Mouse (Mus musculus) liver, embryonic 13.5 days (tissue): ENCODE data around the gene Zfp825. TPM values are rescaled to one million over a fixed set of nuclear protein-coding genes. Genes with fewer than 3 reads are reported as not detected.
"Not testable (repeated sequence)": the region's sequence is repeated elsewhere in the genome, so short reads cannot be mapped to it uniquely, and the experiment has no call there.

Experiments
- ATAC-seq: fragments of 200-750 bp; cut with Nextera tagmentation; 2 replicates; pipeline ENCODE4 v1.8.0; 2017; ENCODE audit warnings: low read depth, mild to moderate bottlenecking, moderate number of reproducible peaks, moderate library complexity
- DNase-seq: peaks from one replicate; pipeline ENCODE4 v3.0.0; 2022
- H3K27ac ChIP-seq: fragments of 300-500 bp; sonication (generic); 2 replicates; pipeline ENCODE4 v1.5.1; 2015; ENCODE audit warnings: moderate library complexity, mild to moderate bottlenecking, inconsistent platforms
- H3K27me3 ChIP-seq: fragments of 300-500 bp; sonication (generic); 2 replicates; pipeline ENCODE4 v1.6.1; 2015; ENCODE audit warnings: mild to moderate bottlenecking, inconsistent platforms
- H3K36me3 ChIP-seq: fragments of 300-500 bp; sonication (generic); 2 replicates; pipeline ENCODE4 v1.6.1; 2015; ENCODE audit warnings: mild to moderate bottlenecking, inconsistent platforms
- H3K4me1 ChIP-seq: fragments of 300-500 bp; sonication (generic); replicated peaks from 2 replicates; pipeline ENCODE4 v1.6.1; 2015; ENCODE audit warnings: inconsistent platforms
- H3K4me2 ChIP-seq: fragments of 300-500 bp; sonication (generic); 2 replicates; pipeline ENCODE4 v1.6.1; 2015; ENCODE audit warnings: inconsistent platforms, mild to moderate bottlenecking, moderate library complexity
- H3K4me3 ChIP-seq: fragments of 300-500 bp; sonication (generic); replicated peaks from 2 replicates; pipeline ENCODE4 v1.5.1; 2015; ENCODE audit warnings: mild to moderate bottlenecking, inconsistent platforms
- H3K9ac ChIP-seq: fragments of 300-500 bp; sonication (generic); 2 replicates; pipeline ENCODE4 v1.6.1; 2015; ENCODE audit warnings: mild to moderate bottlenecking, inconsistent platforms
- H3K9me3 ChIP-seq: fragments of 300-500 bp; sonication (generic); replicated peaks from 2 replicates; pipeline ENCODE4 v1.6.1; 2016; ENCODE audit warnings: inconsistent platforms
- WGBS: fragments of 180-500 bp; shearing (Covaris S2); methylation state at CpG from one replicate; pipeline ENCODE4 v1.1.7; 2015; ENCODE audit not compliant: insufficient replicate concordance; 5-methylcytosine and 5-hydroxymethylcytosine counted together
- polyA plus RNA-seq: library from polyadenylated mRNA; unstranded; fragments of >200 nt; fragmentation: Nextera tagmentation; extraction: Ambion mirVana; gene quantifications from 2 replicates; pipeline ENCODE4 v1.2.1, GENCODE M21; 2015

Gene Zfp825
- polyA plus RNA-seq, 1 experiment from 2014 or later, result 10.8 TPM

- ATAC-seq, H3K9me3 ChIP-seq, H3K4me1 ChIP-seq, H3K4me2 ChIP-seq, H3K9ac ChIP-seq, H3K27me3 ChIP-seq, H3K36me3 ChIP-seq, DNase-seq, H3K27ac ChIP-seq, H3K4me3 ChIP-seq: not testable (repeated sequence)
- 53% methylated on average over 1 of the region's 1 CpGs for WGBS
Measured at GRCm38 (mm10) chr13:74499696-74500095, 5.9 kb upstream of the Zfp825 start.

- not testable (repeated sequence) for H3K4me1 ChIP-seq, ATAC-seq, H3K9me3 ChIP-seq, H3K4me2 ChIP-seq, DNase-seq, H3K27me3 ChIP-seq, H3K27ac ChIP-seq, H3K4me3 ChIP-seq, H3K9ac ChIP-seq
- WGBS, result 69% methylated on average over 3 of the region's 3 CpGs
- H3K36me3 ChIP-seq, result peaks cover 12% of the 10 kb centered on the region
Measured at GRCm38 (mm10) chr13:74484326-74484725, 9.5 kb downstream of the Zfp825 start.

GRCm38 (mm10) chr13:74471468-74471867, 22.3 kb downstream of the Zfp825 start:
- not testable (repeated sequence) for H3K4me1 ChIP-seq, H3K4me2 ChIP-seq, H3K4me3 ChIP-seq, H3K36me3 ChIP-seq, H3K27ac ChIP-seq, H3K27me3 ChIP-seq, ATAC-seq, DNase-seq, H3K9me3 ChIP-seq, H3K9ac ChIP-seq
- WGBS, result 54% methylated on average over 2 of the region's 2 CpGs

GRCm38 (mm10) chr13:74462699-74463385, 30.9 kb downstream of the Zfp825 start:
- no peaks in the 10 kb centered on the region for H3K9me3 ChIP-seq
- peak overlapping the region; percentile 88 for H3K4me2 ChIP-seq
- H3K4me1 ChIP-seq, result peaks cover 13% of the 10 kb centered on the region
- 0% methylated on average over 23 of the region's 23 CpGs for WGBS
- no peaks in the 10 kb centered on the region for H3K36me3 ChIP-seq
- H3K9ac ChIP-seq, result peak overlapping the region; percentile 74
- peak; percentile 79 for DNase-seq
- H3K27ac ChIP-seq, result peak overlapping the region; percentile 92
- peak overlapping the region; percentile 68 for H3K4me3 ChIP-seq
- ATAC-seq, result peak; percentile 99
- H3K27me3 ChIP-seq, result no peaks in the 10 kb centered on the region

GRCm38 (mm10) chr13:74462318-74462698, 31.5 kb downstream of the Zfp825 start:
- WGBS, result 4% methylated on average over 7 of the region's 7 CpGs
- peak overlapping the region; percentile 88 for H3K4me2 ChIP-seq
- H3K4me1 ChIP-seq, result peaks cover 13% of the 10 kb centered on the region
- peak overlapping the region; percentile 68 for H3K4me3 ChIP-seq
- peak overlapping the region; percentile 92 for H3K27ac ChIP-seq
- not testable (repeated sequence) for H3K36me3 ChIP-seq, DNase-seq, H3K9me3 ChIP-seq, ATAC-seq, H3K27me3 ChIP-seq
- H3K9ac ChIP-seq, result peak overlapping the region; percentile 74

GRCm38 (mm10) chr13:74439895-74440294, 53.9 kb downstream of the Zfp825 start:
- Histone ChIP-seq H3K4me2 (no peak overlapping the region), H3K9me3 (peaks cover 10% of the 10 kb centered on the region; the same call in 1 of the 2 replicates), H3K4me3 (no peak overlapping the region), H3K27me3 (no peaks in the 10 kb centered on the region), H3K36me3 (no peaks in the 10 kb centered on the region; the same call in 1 of the 2 replicates), H3K27ac (no peak overlapping the region), H3K9ac (no peak overlapping the region), H3K4me1 (no peaks in the 10 kb centered on the region)
- 27% methylated on average over 19 of the region's 19 CpGs for WGBS
- no peak for ATAC-seq
- DNase-seq, result no peak

Other genes starting within 250 kb of the Zfp825 start
- 0.13 TPM in 1 of 2 replicates, not detected in the other for gene Ahrr, start 201.7 kb downstream of the Zfp825 start, polyA plus RNA-seq
- 86.2 and 89.7 TPM in 2 replicates for gene Pdcd6, start 176.4 kb downstream of the Zfp825 start, polyA plus RNA-seq
- 164 and 183 TPM in 2 replicates for gene Sdha, start 143.7 kb downstream of the Zfp825 start, polyA plus RNA-seq
- 22.3 and 31.7 TPM in 2 replicates for gene Ccdc127, start 143.7 kb downstream of the Zfp825 start, polyA plus RNA-seq
- gene Lrrc14b, start 130.0 kb downstream of the Zfp825 start, polyA plus RNA-seq, result not detected in 2 replicates
- 1.3 and 1.4 TPM in 2 replicates for gene Zfp72, start 103.2 kb downstream of the Zfp825 start, polyA plus RNA-seq
- gene Ftl1-ps1, start 94.3 kb downstream of the Zfp825 start, polyA plus RNA-seq, result 148 and 160 TPM in 2 replicates
- gene Erap1, start 145.6 kb upstream of the Zfp825 start, polyA plus RNA-seq, result 11.2 and 14.5 TPM in 2 replicates